Mouse (Mus musculus): Measurements from ENCODE around the gene Rdh5.

Gene Rdh5

GRCm38 (mm10) chr10:128922822-128923012 lies at the start of gene Rdh5:
Gene Rdh5 (minus strand): TSS chr10:128922888.
- DNase-seq, result no peak

GRCm38 (mm10) chr10:128970740-128971250 lies 48.1 kb upstream of the Rdh5 start:
- DNase-seq, result no peak

- DNase-seq, result no peak
Observed at GRCm38 (mm10) chr10:128968341-128968749, 45.7 kb upstream of the Rdh5 start.

- no peak for DNase-seq
Observed at GRCm38 (mm10) chr10:128965871-128966270, 43.2 kb upstream of the Rdh5 start.

- DNase-seq, result peak; percentile 73 to 86
Observed at GRCm38 (mm10) chr10:128964961-128965360, 42.3 kb upstream of the Rdh5 start.

- peak; percentile 80 to 82 for DNase-seq
Observed at GRCm38 (mm10) chr10:128960590-128961584, 38.2 kb upstream of the Rdh5 start, which contains the start of gene Mettl7b. Gene Mettl7b (minus strand): TSS chr10:128960988.

GRCm38 (mm10) chr10:128960142-128960541 lies 37.5 kb upstream of the Rdh5 start:
- no peak for DNase-seq

- DNase-seq, result peak in 1 of 2 experiments; percentile 40
Observed at GRCm38 (mm10) chr10:128958340-128958739, 35.7 kb upstream of the Rdh5 start.

GRCm38 (mm10) chr10:128950208-128950887 lies 27.7 kb upstream of the Rdh5 start:
- no peak for DNase-seq

- DNase-seq, result no peak
Observed at GRCm38 (mm10) chr10:128947496-128947895, 24.8 kb upstream of the Rdh5 start.

- peak; percentile 42 to 65 for DNase-seq
Observed at GRCm38 (mm10) chr10:128945675-128946074, 23.0 kb upstream of the Rdh5 start.

- no peak for DNase-seq
Observed at GRCm38 (mm10) chr10:128940475-128941061, 17.9 kb upstream of the Rdh5 start.

GRCm38 (mm10) chr10:128938974-128939373 lies 16.3 kb upstream of the Rdh5 start:
- DNase-seq, result peak; percentile 41 to 56

- peak; percentile 92 to 93 for DNase-seq
Observed at GRCm38 (mm10) chr10:128938457-128938856, 15.8 kb upstream of the Rdh5 start.

GRCm38 (mm10) chr10:128937756-128938390 lies 15.2 kb upstream of the Rdh5 start:
- no peak for DNase-seq

GRCm38 (mm10) chr10:128935826-128936440 lies 13.2 kb upstream of the Rdh5 start:
- DNase-seq, result no peak

GRCm38 (mm10) chr10:128934997-128935787 lies 12.5 kb upstream of the Rdh5 start:
- DNase-seq, result no peak

- no peak for DNase-seq
Observed at GRCm38 (mm10) chr10:128933976-128934721, 11.5 kb upstream of the Rdh5 start.

GRCm38 (mm10) chr10:128933574-128933973 lies 10.9 kb upstream of the Rdh5 start, which contains the start of gene Itga7:
Gene Itga7 (plus strand): TSS chr10:128933818.
- peak in 1 of 2 experiments; percentile 40 for DNase-seq

- no peak for DNase-seq
Observed at GRCm38 (mm10) chr10:128931441-128931840, 8.8 kb upstream of the Rdh5 start.

All from kidney, adult 8-10 months (tissue).